8 mouse cellular contexts compared by ENCODE assay signal in genomic region chr12:83000033-83000570, GRCm38 (mm10).
DNase-seq lines count a peak whose midpoint lies in the region.
"Had no signal": no experiment of that assay in that cellular context is flagged by ENCODE, and none has a peak within 500 bp of the region (broad histone marks: within the 10 kb centered on the region; RNA-seq: fewer than 3 reads in every experiment).

No protein-coding gene starts in this region.

- peak; percentile 62 to 73 for DNase-seq in cerebellum, postnatal 10 days
- DNase-seq in cerebellum, adult 8-10 months = no peak
- peak; percentile 10 for DNase-seq in lung, postnatal 36 days
- DNase-seq in lung, postnatal 25 days (ENCODE audit: low spot score) = no peak
- DNase-seq in gastrocnemius, postnatal 25 days = peak; percentile 65
- DNase-seq in embryo, embryonic 9.5 days (ENCODE audit: extremely low spot score) = no peak
- no peak for DNase-seq in kidney, postnatal 25 days
- DNase-seq: thymus, adult 2 months had no signal

Comparison
In these comparisons a context has a peak if more than half of its experiments do, and no peak if none do; other contexts are left out.
1. DNase-seq: peak in cerebellum, postnatal 10 days (2 of 2), lung, postnatal 36 days (single experiment) and gastrocnemius, postnatal 25 days (single experiment); none in cerebellum, adult 8-10 months (single experiment), lung, postnatal 25 days (single experiment), embryo, embryonic 9.5 days (single experiment) and kidney, postnatal 25 days (0 of 2).